Mouse (Mus musculus): ENCODE data around the gene Armc7.
"Not testable (repeated sequence)": the region's sequence is repeated elsewhere in the genome, so short reads cannot be mapped to it uniquely, and the experiment has no call there.

Armc7 gene

DNA sequence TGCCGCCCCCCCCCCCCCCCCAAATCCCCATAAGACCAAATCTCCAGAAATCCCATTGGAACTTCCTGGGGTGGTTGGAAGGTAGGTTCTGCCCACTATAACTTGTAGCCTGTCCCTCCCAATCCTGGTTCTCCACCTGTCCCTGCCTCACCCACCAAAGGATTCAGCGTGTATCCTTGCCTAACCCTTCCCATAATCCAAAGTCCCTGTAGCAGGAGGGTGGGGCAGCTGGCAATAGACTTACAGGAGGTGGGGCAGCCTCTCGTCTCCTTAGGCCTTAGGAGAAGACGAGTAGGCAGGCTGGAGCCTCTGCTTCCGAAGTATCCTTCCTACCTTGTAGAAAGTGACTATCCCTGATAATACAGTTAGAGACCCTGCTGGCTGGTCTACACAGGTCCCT is 19.3 kb upstream of the Armc7 start:
- DNase-seq = no peak

DNA sequence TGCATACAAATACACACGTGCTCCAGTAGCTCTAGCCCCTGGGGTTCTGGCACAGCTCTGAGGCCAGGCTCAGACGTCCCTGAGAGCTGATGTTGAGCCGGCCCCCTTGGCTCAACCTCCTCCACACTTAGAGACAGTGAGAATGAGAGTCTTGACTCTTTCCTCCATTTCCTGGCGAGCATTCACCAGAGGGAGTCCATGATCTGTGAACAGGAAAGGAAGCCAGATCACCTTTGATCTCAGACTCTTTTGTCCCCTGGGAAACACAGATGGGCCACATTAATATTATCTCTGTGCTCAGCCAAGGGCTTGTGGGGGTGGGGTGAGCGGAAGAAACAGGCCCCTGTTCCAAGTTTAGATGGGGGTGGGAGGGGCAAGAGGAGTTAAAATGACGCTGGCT is 18.1 kb upstream of the Armc7 start:
- DNase-seq = no peak

- no peak for DNase-seq
These were observed 14.5 kb upstream of the Armc7 start for GRCm38 (mm10) chr11:115460976-115461375.

DNA sequence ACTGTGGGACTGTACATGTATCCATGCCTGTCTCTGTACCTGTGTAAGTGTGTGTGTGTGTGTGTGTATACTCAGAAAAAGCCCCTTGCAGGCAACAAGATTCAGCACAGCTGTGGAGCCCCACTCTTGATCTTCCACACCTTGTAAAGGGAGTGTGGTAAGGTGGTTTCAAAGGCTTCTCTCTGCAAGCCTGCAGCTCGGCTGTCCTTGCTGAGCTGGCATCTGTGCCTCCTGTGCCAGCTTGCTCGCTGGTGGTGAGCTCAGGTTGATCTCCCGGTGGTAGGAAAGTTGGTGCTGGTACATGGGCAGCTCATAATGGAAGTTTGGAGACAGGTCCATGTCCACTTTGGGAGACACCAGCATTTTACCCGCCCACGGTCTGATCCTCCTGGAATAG is 13.6 kb upstream of the Armc7 start:
- no peak for DNase-seq

DNA sequence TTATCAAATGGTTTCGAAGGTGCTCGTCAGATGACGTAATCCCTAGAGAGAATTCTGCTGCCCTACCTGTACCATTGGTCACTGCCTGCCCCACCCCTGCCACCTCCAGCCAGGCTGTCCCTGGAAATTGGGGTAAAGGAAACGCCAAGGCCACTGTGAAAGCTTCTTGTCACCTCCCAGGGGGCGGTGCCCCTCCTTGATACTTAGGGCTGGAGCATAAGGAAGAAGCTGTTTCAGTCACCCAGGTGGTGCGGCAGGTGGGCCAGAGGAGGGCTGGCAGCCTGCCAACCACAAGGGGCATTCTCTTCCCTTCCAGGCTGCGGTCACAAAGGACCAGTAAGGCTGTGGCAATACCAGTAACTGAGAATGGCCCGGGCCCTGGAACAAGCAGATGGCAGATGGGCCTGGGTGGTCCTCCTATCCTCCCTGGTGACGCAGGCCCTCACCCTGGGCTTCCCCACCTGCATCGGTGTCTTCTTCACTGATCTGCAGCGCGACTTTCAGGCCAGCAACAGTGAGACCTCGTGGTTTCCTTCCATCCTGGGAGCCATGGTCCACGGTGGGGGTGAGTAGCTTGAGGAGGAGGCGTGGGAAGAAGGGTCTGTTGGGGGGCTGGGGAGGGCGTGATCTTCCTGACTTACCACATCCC is 13.1 kb upstream of the Armc7 start, which contains the start of gene Slc16a5:
Gene Slc16a5, plus strand, starts transcription at position 232 of the 649 bp plus-strand sequence.
- no peak for DNase-seq

GRCm38 (mm10) chr11:115463397-115463796 is 12.1 kb upstream of the Armc7 start:
- no peak for DNase-seq

- no peak for DNase-seq
These were observed 10.6 kb upstream of the Armc7 start for GRCm38 (mm10) chr11:115464851-115465250.

- DNase-seq = no peak
These were observed 8.2 kb upstream of the Armc7 start for GRCm38 (mm10) chr11:115467217-115467618.

- peak; percentile 2 for DNase-seq
These were observed 3.3 kb upstream of the Armc7 start for GRCm38 (mm10) chr11:115472183-115472582.

- peak; percentile 95 for DNase-seq
These were observed 1.7 kb upstream of the Armc7 start for GRCm38 (mm10) chr11:115473626-115474275.

GRCm38 (mm10) chr11:115475758-115476237 is 331 bp downstream of the Armc7 start:
- DNase-seq = no peak

GRCm38 (mm10) chr11:115476630-115477029 is 1.2 kb downstream of the Armc7 start:
- DNase-seq = not testable (repeated sequence)

DNA sequence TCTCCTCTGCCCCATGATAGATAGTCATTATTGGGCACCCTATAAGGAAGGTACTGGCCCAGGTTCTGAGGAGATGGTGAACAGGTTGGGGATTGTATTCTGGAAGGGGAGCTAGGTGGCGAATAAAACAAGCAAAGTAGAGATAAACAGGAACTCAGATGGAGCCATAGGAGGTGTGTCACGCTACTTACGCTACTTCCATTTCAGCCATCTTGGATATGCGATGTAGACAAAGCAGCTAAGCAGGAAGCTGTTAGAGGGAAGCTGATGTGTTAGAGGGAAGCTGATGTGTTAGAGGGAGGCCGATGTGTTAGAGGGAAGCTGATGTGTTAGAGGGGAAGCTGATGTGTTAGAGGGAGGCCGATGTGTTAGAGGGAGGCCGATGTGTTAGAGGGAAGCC is 1.9 kb downstream of the Armc7 start:
- DNase-seq = not testable (repeated sequence)

- no peak for DNase-seq
These were observed 3.0 kb downstream of the Armc7 start for GRCm38 (mm10) chr11:115478296-115478938.

GRCm38 (mm10) chr11:115481553-115482259 is 6.2 kb downstream of the Armc7 start:
- DNase-seq = no peak

DNA sequence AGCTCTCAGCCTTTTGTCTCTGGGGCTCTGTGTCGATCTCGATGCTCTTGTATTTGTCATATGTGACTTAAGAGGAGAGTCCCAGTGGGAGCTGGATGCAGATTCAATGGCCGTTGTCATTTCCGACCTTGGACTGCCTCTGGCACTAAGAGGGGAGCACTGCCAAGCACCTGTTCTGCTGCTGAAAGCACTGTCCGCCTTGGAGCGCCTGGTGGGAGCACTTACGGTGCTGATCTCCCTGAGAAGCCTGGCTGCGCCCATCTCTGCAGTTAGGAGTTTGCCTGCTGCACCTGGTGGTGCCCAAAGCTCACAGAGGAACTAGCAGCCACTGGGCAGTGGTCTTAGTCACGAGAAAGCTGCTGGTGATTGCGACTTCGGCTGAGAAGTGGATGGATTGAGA is 7.8 kb downstream of the Armc7 start:
- no peak for DNase-seq

DNA sequence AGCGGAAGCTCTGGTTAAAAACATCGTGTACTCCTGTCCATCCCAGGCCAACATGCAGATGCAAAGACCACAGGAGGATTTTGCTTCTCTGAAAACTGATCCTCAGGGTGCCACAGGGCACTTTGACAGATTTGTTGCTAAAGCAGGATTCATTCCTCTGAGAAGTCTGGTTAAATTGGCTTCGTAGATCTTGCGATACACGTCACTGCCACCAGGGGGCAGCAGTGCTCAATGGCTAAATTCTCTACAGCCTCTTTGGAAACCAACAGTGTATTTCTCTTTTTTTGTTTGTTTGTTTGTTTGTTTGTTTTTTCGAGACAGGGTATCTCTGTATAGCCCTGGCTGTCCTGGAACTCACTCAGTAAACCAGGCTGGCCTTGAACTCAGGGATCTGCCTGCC is 8.3 kb downstream of the Armc7 start:
- DNase-seq = peak; percentile 83

DNA sequence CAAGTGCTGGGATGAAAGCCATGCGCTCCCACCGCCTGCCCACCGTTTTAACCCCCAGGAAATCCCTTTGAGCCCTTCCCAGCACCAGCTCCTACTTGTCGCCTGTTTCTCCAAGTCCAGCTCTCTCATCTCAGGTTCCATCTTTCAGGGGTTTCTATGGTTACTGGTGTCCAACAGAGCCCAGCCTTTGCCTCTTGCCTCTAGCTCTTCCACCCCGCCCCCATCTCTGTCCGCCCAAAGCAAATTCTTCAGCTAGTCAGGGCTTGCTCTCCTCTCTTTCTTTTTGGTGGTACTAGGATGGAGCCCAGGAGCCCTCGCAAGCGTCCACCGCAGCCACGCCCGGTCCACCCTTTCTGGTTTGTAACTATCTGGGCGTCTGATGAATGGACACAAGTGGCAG is 9.7 kb downstream of the Armc7 start:
- DNase-seq = no peak

- DNase-seq = no peak
These were observed 13.2 kb downstream of the Armc7 start for GRCm38 (mm10) chr11:115488551-115489104.

GRCm38 (mm10) chr11:115490441-115491355 is 15.2 kb downstream of the Armc7 start:
- DNase-seq = no peak

- peak; percentile 89 for DNase-seq
These were observed 16.1 kb downstream of the Armc7 start, which contains the start of gene Nt5c for GRCm38 (mm10) chr11:115491356-115492083. TSS of gene Nt5c (minus strand) at chr11:115491862.

All from liver (tissue).